Comparison of ENCODE assay signal across 14 mouse cellular contexts in the genomic region with DNA sequence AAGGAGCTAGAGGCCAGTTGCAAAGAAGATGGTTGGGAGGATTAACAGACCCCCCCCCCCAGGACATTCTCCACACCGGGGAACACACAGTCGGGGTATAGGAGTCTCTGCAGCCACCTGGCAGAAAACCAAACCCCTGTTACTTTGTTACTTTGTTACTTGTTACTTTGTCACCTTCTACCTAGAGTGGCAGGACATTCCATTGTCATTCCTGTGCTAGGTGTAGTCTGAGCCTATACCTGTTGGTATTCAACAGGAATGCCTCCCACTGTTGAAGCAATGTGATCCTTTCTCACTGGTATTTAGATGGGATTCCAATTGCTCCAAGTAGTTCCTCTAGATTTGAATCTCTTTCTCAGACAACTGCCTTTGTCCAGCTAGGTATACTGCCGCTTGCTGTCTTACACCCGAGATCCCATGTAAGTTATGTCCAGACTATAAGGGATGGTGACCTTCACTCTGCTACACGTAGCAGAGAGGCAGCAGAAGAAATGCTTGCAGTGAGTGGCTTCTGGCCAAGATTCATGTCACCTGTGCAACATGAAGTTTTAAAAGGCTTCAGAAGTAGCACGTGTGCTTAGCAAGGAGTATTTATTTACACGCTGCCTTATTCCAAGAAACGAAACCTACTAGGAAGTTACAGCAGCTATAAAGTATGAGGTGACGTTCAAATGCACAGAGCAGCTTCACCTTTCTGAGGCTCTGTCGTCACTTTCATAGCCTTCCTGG.
DNase-seq lines count a peak whose midpoint lies in the region; ATAC-seq lines count a peak whose summit lies in the region.
"Had no signal": no experiment of that assay in that cellular context is flagged by ENCODE, and none has a peak within 500 bp of the region (broad histone marks: within the 10 kb centered on the region; RNA-seq: fewer than 3 reads in every experiment).

No protein-coding gene starts in this region.

- ATAC-seq in heart, embryonic 11.5 days (replicated peaks; ENCODE audit: insufficient number of reproducible peaks, low FRiP score, low TSS enrichment), result no peak

- no peak overlapping the region for H3K4me3 ChIP-seq in heart, embryonic 11.5 days (ENCODE audit: low read depth, low read length)
- H3K4me3 ChIP-seq: forebrain, embryonic 12.5 days; heart, adult 2 months; hindbrain, embryonic 13.5 days; liver, embryonic 15.5 days; stomach, embryonic 15.5 days had no signal

- H3K27ac ChIP-seq in heart, embryonic 11.5 days (ENCODE audit: low read depth, low read length), result no peak overlapping the region
- H3K27ac ChIP-seq: forebrain, embryonic 12.5 days; heart, adult 2 months; hindbrain, embryonic 13.5 days; liver, embryonic 15.5 days; stomach, embryonic 15.5 days had no signal

- no peaks in the 10 kb centered on the region for H3K4me1 ChIP-seq in heart, embryonic 11.5 days (ENCODE audit: control insufficient read depth, insufficient read depth, low read length)
- H3K4me1 ChIP-seq: forebrain, embryonic 12.5 days; hindbrain, embryonic 13.5 days; liver, embryonic 15.5 days; stomach, embryonic 15.5 days had no signal

- H3K9me3 ChIP-seq in heart, embryonic 11.5 days (replicated peaks; ENCODE audit: control insufficient read depth, low read length), result no peaks in the 10 kb centered on the region
- H3K9me3 ChIP-seq: forebrain, embryonic 12.5 days; hindbrain, embryonic 13.5 days; liver, embryonic 15.5 days; stomach, embryonic 15.5 days had no signal

- no peaks in the 10 kb centered on the region for H3K27me3 ChIP-seq in heart, embryonic 11.5 days (ENCODE audit: control insufficient read depth, insufficient read depth, low read length)
- H3K27me3 ChIP-seq: forebrain, embryonic 12.5 days; hindbrain, embryonic 13.5 days; liver, embryonic 15.5 days; stomach, embryonic 15.5 days had no signal

- no peaks in the 10 kb centered on the region for H3K36me3 ChIP-seq in heart, embryonic 11.5 days (ENCODE audit: control insufficient read depth, insufficient read depth, low read length)
- H3K36me3 ChIP-seq: forebrain, embryonic 12.5 days; hindbrain, embryonic 13.5 days; liver, embryonic 15.5 days; stomach, embryonic 15.5 days had no signal

- no peak overlapping the region for H3K4me2 ChIP-seq in heart, embryonic 11.5 days
- H3K4me2 ChIP-seq: forebrain, embryonic 12.5 days; hindbrain, embryonic 13.5 days; liver, embryonic 15.5 days; stomach, embryonic 15.5 days had no signal

- H3K9ac ChIP-seq in heart, embryonic 11.5 days (ENCODE audit: low read depth, low read length), result no peak overlapping the region
- H3K9ac ChIP-seq: forebrain, embryonic 12.5 days; hindbrain, embryonic 13.5 days; liver, embryonic 15.5 days; stomach, embryonic 15.5 days had no signal

- WGBS in heart, embryonic 11.5 days (ENCODE audit: insufficient replicate concordance), result 67% methylated on average over 10 of the region's 10 CpGs
- WGBS in large intestine, adult 2 months, result 32% methylated on average over 10 of the region's 10 CpGs

- DNase-seq in heart, adult 11 months, result peak; percentile 77
- peak; percentile 9 for DNase-seq in testis, postnatal 14 days (ENCODE audit: low spot score)
- no peak for DNase-seq in testis, postnatal 10 days (ENCODE audit: low spot score)
- peak; percentile 25 for DNase-seq in large intestine, adult 2 months (ENCODE audit: low read depth, low spot score)
- DNase-seq in frontal cortex, postnatal 36 days (ENCODE audit: low spot score in 2 of 2), result no peak
- DNase-seq in urinary bladder, adult 2 months (ENCODE audit: low spot score), result no peak
- DNase-seq in layer of hippocampus, adult 9-11 months, result no peak
- DNase-seq: cerebellum, adult 8-10 months had no signal

Comparison
In these comparisons a context has a peak if more than half of its experiments do, and no peak if none do; other contexts are left out.
1. DNase-seq: peak in heart, adult 11 months (single experiment), testis, postnatal 14 days (single experiment) and large intestine, adult 2 months (single experiment); none in testis, postnatal 10 days (single experiment), frontal cortex, postnatal 36 days (0 of 2), urinary bladder, adult 2 months (single experiment) and layer of hippocampus, adult 9-11 months (single experiment).